12 mouse cellular contexts compared by ENCODE assay signal in the genomic region with DNA sequence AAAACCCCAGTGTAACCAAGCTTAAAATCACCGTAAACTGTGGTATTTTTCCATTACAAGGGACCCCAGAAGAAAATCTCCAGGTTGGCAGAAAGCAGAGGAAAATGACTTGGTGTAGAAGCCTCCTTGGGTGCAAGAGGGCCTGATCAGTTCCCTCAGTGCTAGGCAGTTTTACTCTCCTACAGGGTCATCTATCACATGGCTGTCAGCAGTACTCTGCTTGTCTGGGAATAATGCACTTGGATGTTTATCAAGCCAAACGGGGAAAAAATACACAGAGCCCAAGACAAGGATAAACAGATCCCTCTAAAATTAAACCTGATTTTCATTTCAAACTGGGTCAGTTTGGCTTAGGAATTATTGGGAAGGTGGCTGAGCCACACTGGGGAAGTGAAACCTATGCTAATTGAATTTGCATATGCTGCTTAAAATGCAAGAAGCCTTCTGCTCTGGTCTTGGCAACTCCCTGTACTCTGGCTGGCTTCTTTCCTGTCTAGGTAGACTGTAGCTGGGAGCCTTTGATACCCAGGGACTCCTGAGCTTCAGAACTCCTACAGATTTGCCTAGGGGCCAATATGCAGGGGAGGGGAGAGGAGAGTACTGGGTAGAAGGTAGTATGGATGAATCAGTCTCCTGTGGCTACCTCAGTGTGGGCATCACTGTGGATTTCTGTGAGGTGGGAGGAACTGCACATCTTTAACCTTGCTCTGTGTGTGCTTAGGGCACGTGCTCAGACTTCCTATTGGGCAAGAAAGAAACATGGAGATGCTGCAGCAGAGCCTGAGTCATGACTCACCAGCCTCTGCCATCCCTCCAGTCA.
A peak's percentile ranks its signal among the peaks of the same experiment; 100 is the strongest.
DNase-seq lines count a peak whose midpoint lies in the region; ATAC-seq and TF ChIP-seq lines count a peak whose summit lies in the region.
"Had no signal": no experiment of that assay in that cellular context is flagged by ENCODE, and none has a peak within 500 bp of the region (broad histone marks: within the 10 kb centered on the region; RNA-seq: fewer than 3 reads in every experiment).

No protein-coding gene starts in this region.

- H3K4me2 ChIP-seq in hindbrain, embryonic 11.5 days (replicated peaks; ENCODE audit: low read depth, low read length), result no peak overlapping the region
- H3K4me2 ChIP-seq in CH12.LX (ENCODE audit: insufficient read depth, low read depth, poor library complexity, severe bottlenecking), result no peak overlapping the region; the same call in 1 of the 2 replicates
- no peak overlapping the region for H3K4me2 ChIP-seq in hindbrain, embryonic 16.5 days (ENCODE audit: low read length)
- H3K4me2 ChIP-seq: liver, embryonic 13.5 days had no signal

- H3K36me3 ChIP-seq in hindbrain, embryonic 11.5 days (ENCODE audit: control insufficient read depth, insufficient read depth, low read length), result no peaks in the 10 kb centered on the region
- H3K36me3 ChIP-seq in hindbrain, embryonic 10.5 days, result no peaks in the 10 kb centered on the region
- H3K36me3 ChIP-seq in CH12.LX (replicated peaks in 1 of 2; ENCODE audit: control insufficient read depth in 1 of 2, insufficient read depth in 1 of 2, low read length in 1 of 2), result no peaks in the 10 kb centered on the region
- H3K36me3 ChIP-seq in hindbrain, embryonic 16.5 days (ENCODE audit: control insufficient read depth, insufficient read depth, low read length), result no peaks in the 10 kb centered on the region
- H3K36me3 ChIP-seq: liver, embryonic 13.5 days had no signal

- no peak for TF ChIP-seq POLR2A in CH12.LX (IDR thresholded peaks at IDR 0.05; ENCODE audit: low read depth, low read length)
- TF ChIP-seq POLR2A in cerebellum, adult 2 months (IDR thresholded peaks at IDR 0.05; ENCODE audit: borderline replicate concordance, insufficient read depth, low read length), result no peak

- TF ChIP-seq EP300 in CH12.LX (IDR thresholded peaks at IDR 0.05; ENCODE audit: low read length), result peak; percentile 93

- H3K9ac ChIP-seq in hindbrain, embryonic 11.5 days (ENCODE audit: low read depth, low read length), result no peak overlapping the region
- no peak overlapping the region for H3K9ac ChIP-seq in CH12.LX (ENCODE audit: insufficient read depth, low read depth)
- H3K9ac ChIP-seq in hindbrain, embryonic 16.5 days (ENCODE audit: low read depth, low read length), result no peak overlapping the region
- H3K9ac ChIP-seq: liver, embryonic 13.5 days had no signal

- no peak for TF ChIP-seq CTCF in CH12.LX (conservative IDR thresholded peaks at IDR 0.05 in 1 of 2, IDR thresholded peaks at IDR 0.05 in 1 of 2; ENCODE audit: low read depth in 2 of 2, low read length in 2 of 2)
- TF ChIP-seq CTCF in cerebellum, adult 2 months (IDR thresholded peaks at IDR 0.05; ENCODE audit: borderline replicate concordance, insufficient read depth, low read depth, low read length), result no peak

- in situ Hi-C loops in CH12.LX (cut with MboI; ENCODE audit: low pct_ligation_motif_present, low pct_unique_long_range_greater_than_20kb, low sequenced_read_pairs), result no loop called here

- H3K27me3 ChIP-seq in hindbrain, embryonic 11.5 days (ENCODE audit: control insufficient read depth, insufficient read depth, low read length), result no peaks in the 10 kb centered on the region
- H3K27me3 ChIP-seq in hindbrain, embryonic 10.5 days (ENCODE audit: insufficient read depth, poor library complexity, severe bottlenecking), result no peaks in the 10 kb centered on the region
- H3K27me3 ChIP-seq in CH12.LX (replicated peaks), result no peaks in the 10 kb centered on the region
- H3K27me3 ChIP-seq in cerebellum, adult 2 months (ENCODE audit: control insufficient read depth, insufficient read depth, low read length), result no peaks in the 10 kb centered on the region
- H3K27me3 ChIP-seq in hindbrain, embryonic 16.5 days (replicated peaks; ENCODE audit: control insufficient read depth, insufficient read depth, low read length), result no peaks in the 10 kb centered on the region
- H3K27me3 ChIP-seq: liver, embryonic 13.5 days had no signal

- no peak overlapping the region for H3K27ac ChIP-seq in hindbrain, embryonic 11.5 days (ENCODE audit: low read depth, low read length)
- H3K27ac ChIP-seq in hindbrain, embryonic 10.5 days, result no peak overlapping the region
- peak overlapping the region; percentile 71 for H3K27ac ChIP-seq in CH12.LX (ENCODE audit: insufficient read depth, low read depth)
- no peak overlapping the region for H3K27ac ChIP-seq in cerebellum, adult 2 months (ENCODE audit: insufficient read depth, low read length)
- H3K27ac ChIP-seq in hindbrain, embryonic 16.5 days (ENCODE audit: low read depth, low read length), result peak overlapping the region; percentile 72
- H3K27ac ChIP-seq: heart, adult 2 months; liver, embryonic 13.5 days; stomach, postnatal 0 days had no signal

- WGBS in hindbrain, embryonic 11.5 days, result 64% methylated on average over 3 of the region's 3 CpGs
- WGBS in hindbrain, embryonic 10.5 days, result 66% methylated on average over 3 of the region's 3 CpGs
- WGBS in cerebellum, adult 2 months, result 41% methylated on average over 3 of the region's 3 CpGs
- 44% methylated on average over 3 of the region's 3 CpGs for WGBS in hindbrain, embryonic 16.5 days

- peak; percentile 4 for DNase-seq in hindbrain, embryonic 11.5 days (ENCODE audit: low spot score)
- no peak for DNase-seq in hindbrain, embryonic 10.5 days (ENCODE audit: low spot score)
- peak; percentile 80 for DNase-seq in CH12.LX (ENCODE audit: extremely low read depth)
- peak; percentile 41 to 76 for DNase-seq in cerebellum, adult 2 months
- DNase-seq in gastrocnemius, postnatal 25 days, result no peak
- DNase-seq in heart, postnatal 10 days, result no peak
- DNase-seq in c-Kit-positive CD71-positive TER-119-positive erythroid progenitor cells, embryonic 14.5 days (ENCODE audit: low spot score), result no peak
- DNase-seq: heart, adult 2 months; liver, embryonic 13.5 days had no signal

- H3K4me3 ChIP-seq in hindbrain, embryonic 11.5 days (ENCODE audit: low read depth, low read length), result no peak overlapping the region
- H3K4me3 ChIP-seq in hindbrain, embryonic 10.5 days, result no peak overlapping the region
- no peak overlapping the region for H3K4me3 ChIP-seq in CH12.LX (replicated peaks in 1 of 3; ENCODE audit: low read depth in 2 of 3, low read length in 2 of 3, poor library complexity in 1 of 3)
- no peak overlapping the region for H3K4me3 ChIP-seq in cerebellum, adult 2 months (replicated peaks; ENCODE audit: insufficient read depth, low read depth, low read length)
- no peak overlapping the region for H3K4me3 ChIP-seq in hindbrain, embryonic 16.5 days (ENCODE audit: low read length)
- H3K4me3 ChIP-seq: erythroblast, embryonic 14.5 days; heart, adult 2 months; liver, embryonic 13.5 days had no signal

- ATAC-seq in hindbrain, embryonic 11.5 days (ENCODE audit: low FRiP score), result peak; percentile 73
- ATAC-seq in hindbrain, embryonic 16.5 days, result peak; percentile 81

- no peak for TF ChIP-seq RAD21 in CH12.LX (IDR thresholded peaks at IDR 0.05; ENCODE audit: low read depth, low read length)

- intact Hi-C loops in heart, postnatal 10 days (cut with DNase I), result no loop called here

- H3K79me2 ChIP-seq in CH12.LX (replicated peaks; ENCODE audit: control insufficient read depth, extremely low read depth, insufficient read depth, poor library complexity, severe bottlenecking), result no peaks in the 10 kb centered on the region

- dilution Hi-C loops in CH12.LX (cut with MboI; ENCODE audit: extremely low pct_ligation_motif_present, extremely low pct_unique_long_range_greater_than_20kb, low sequenced_read_pairs), result no loop called here

- H3K9me3 ChIP-seq in hindbrain, embryonic 11.5 days (ENCODE audit: control insufficient read depth, low read length), result no peaks in the 10 kb centered on the region
- H3K9me3 ChIP-seq in hindbrain, embryonic 10.5 days, result 0 out of 2 replicates have a peak, but pooled peaks cover 6% of the 10 kb centered on the region
- H3K9me3 ChIP-seq in CH12.LX (replicated peaks; ENCODE audit: low read length), result no peaks in the 10 kb centered on the region
- H3K9me3 ChIP-seq in hindbrain, embryonic 16.5 days (ENCODE audit: control insufficient read depth, low read length), result no peaks in the 10 kb centered on the region
- H3K9me3 ChIP-seq: liver, embryonic 13.5 days had no signal

- no peaks in the 10 kb centered on the region for H3K4me1 ChIP-seq in hindbrain, embryonic 11.5 days (replicated peaks; ENCODE audit: control insufficient read depth, insufficient read depth, low read length)
- H3K4me1 ChIP-seq in hindbrain, embryonic 10.5 days (replicated peaks), result no peaks in the 10 kb centered on the region
- H3K4me1 ChIP-seq in CH12.LX (ENCODE audit: control insufficient read depth in 1 of 2, insufficient read depth in 2 of 2), result peaks cover 4 to 30% of the 10 kb centered on the region in 2 experiments
- peaks cover 9% of the 10 kb centered on the region; the same call in 1 of the 2 replicates for H3K4me1 ChIP-seq in cerebellum, adult 2 months (ENCODE audit: control insufficient read depth, insufficient read depth, low read length)
- H3K4me1 ChIP-seq in hindbrain, embryonic 16.5 days (ENCODE audit: control insufficient read depth, insufficient read depth, low read depth, low read length), result peaks cover 5% of the 10 kb centered on the region
- H3K4me1 ChIP-seq: liver, embryonic 13.5 days had no signal

TF ChIP-seq in CH12.LX, 34 proteins besides CTCF, POLR2A, EP300 and RAD21 (continues in another document):
- TF ChIP-seq HCFC1 (IDR thresholded peaks at IDR 0.05; ENCODE audit: low read depth, low read length) (no peak), NRF1 (IDR thresholded peaks at IDR 0.05; ENCODE audit: low read depth, low read length) (no peak), SIN3A (IDR thresholded peaks at IDR 0.05; ENCODE audit: low read length) (no peak), ZNF384 (IDR thresholded peaks at IDR 0.05; ENCODE audit: low read depth, low read length) (no peak), SMC3 (IDR thresholded peaks at IDR 0.05; ENCODE audit: low read depth, low read length) (no peak), NELFE (IDR thresholded peaks at IDR 0.05; ENCODE audit: low read depth, low read length) (no peak), IRF4 (IDR thresholded peaks at IDR 0.05; ENCODE audit: low read depth, low read length) (peak; percentile 96), PAX5 (IDR thresholded peaks at IDR 0.05; ENCODE audit: low read length) (no peak), USF1 (IDR thresholded peaks at IDR 0.05; ENCODE audit: low read depth, low read length) (no peak), KAT2A (IDR thresholded peaks at IDR 0.05; ENCODE audit: insufficient replicate concordance, low read length) (no peak), JUND (conservative IDR thresholded peaks at IDR 0.05; ENCODE audit: low read depth, low read length) (no peak), MAZ (IDR thresholded peaks at IDR 0.05; ENCODE audit: low read depth, low read length) (no peak), MAX (IDR thresholded peaks at IDR 0.05; ENCODE audit: low read length) (peak; percentile 69; the same call in 1 of the 2 replicates), TBP (conservative IDR thresholded peaks at IDR 0.05; ENCODE audit: low read depth, low read length) (no peak), ZMIZ1 (IDR thresholded peaks at IDR 0.05; ENCODE audit: low read depth, low read length) (no peak), ZC3H11A (IDR thresholded peaks at IDR 0.05; ENCODE audit: low read depth, low read length) (no peak), BHLHE40 (IDR thresholded peaks at IDR 0.05; ENCODE audit: low read depth, low read length) (peak; percentile 92)

Comparison
In these comparisons a context has a peak if more than half of its experiments do, and no peak if none do; other contexts are left out.
1. DNase-seq: peak in hindbrain, embryonic 11.5 days (single experiment), CH12.LX (single experiment) and cerebellum, adult 2 months (2 of 2); none in hindbrain, embryonic 10.5 days (single experiment), gastrocnemius, postnatal 25 days (single experiment), heart, postnatal 10 days (0 of 2) and c-Kit-positive CD71-positive TER-119-positive erythroid progenitor cells, embryonic 14.5 days (single experiment).
2. H3K27ac ChIP-seq: peak in CH12.LX (single experiment) and hindbrain, embryonic 16.5 days (single experiment); none in hindbrain, embryonic 11.5 days (single experiment), hindbrain, embryonic 10.5 days (single experiment) and cerebellum, adult 2 months (single experiment).